Mouse (Mus musculus): ENCODE measurements at regions not wholly inside any gene's neighbourhood (a gene's known extent, or its start where the extent isn't known, plus 50 kb on each side); places are given as distances from the start of the nearest gene placed in this dataset.

DNA sequence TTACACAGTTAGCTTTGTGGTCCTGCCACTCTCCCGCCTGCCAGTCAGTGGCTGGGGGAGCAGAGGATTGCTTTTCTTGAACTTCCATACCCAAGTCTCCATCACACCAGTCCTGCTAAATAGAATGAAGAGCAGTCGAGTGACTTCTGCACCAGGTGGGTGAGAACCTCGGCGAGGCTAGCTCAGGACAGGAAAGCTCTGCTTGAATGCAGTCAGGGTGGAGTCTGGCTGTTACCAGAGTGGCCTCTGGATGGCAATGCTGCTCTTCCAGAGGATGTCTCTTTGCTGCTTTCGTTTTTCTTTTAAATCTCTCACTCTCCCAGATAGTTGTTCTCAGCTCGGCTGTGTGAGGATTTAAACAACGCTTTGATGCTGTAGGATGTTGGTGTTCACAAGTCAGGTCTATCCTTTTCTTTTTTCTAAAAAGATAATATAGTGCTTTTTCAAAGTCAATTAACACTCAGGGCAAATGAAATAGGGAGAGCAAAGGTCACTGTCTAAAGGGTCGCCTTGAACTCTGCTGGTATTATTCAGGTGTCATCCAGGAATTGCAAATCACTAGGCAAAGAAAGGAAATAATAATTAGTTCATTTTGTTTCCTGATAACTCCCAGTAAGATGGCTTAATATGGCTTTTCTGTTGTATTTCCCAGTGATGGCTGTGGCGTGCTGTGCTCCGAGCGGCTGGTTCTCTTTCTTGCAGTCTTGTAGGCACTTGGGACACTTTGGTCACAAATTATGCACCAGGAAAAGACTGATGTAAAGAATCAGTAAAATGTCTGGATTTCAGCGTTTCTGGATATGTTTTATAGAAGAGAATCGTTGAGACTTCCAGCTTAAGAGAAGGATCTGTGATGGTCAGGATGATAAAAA is 368.8 kb downstream of the D3Ertd751e start:
- DNase-seq (ENCODE audit: low spot score): no peak

GRCm38 (mm10) chr3:42129821-42130560 is 387.6 kb downstream of the D3Ertd751e start:
- DNase-seq (ENCODE audit: low spot score): no peak

- no peak for DNase-seq (ENCODE audit: low spot score)
Measured at GRCm38 (mm10) chr3:42132322-42132721, 389.9 kb downstream of the D3Ertd751e start.

DNA sequence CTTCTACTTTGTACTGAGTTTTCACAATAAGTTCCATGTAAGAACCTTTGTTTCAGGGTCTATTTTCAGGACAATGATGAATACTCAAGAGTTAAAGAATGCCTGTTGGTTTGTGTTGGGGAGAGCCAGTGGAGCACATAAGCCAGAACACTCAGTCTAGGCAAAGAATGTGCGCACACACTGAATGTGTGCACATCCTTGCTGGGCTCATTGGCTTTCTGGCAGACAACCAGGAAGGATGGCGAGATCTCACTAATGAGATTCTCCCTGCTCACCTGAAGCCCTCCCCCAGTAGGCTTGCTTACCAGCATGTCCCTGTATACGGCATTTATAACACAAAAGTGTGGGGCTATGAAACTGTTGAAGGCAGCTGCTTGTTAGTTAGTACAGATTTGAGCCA is 411.0 kb downstream of the D3Ertd751e start:
- no peak for DNase-seq (ENCODE audit: low spot score)

DNA sequence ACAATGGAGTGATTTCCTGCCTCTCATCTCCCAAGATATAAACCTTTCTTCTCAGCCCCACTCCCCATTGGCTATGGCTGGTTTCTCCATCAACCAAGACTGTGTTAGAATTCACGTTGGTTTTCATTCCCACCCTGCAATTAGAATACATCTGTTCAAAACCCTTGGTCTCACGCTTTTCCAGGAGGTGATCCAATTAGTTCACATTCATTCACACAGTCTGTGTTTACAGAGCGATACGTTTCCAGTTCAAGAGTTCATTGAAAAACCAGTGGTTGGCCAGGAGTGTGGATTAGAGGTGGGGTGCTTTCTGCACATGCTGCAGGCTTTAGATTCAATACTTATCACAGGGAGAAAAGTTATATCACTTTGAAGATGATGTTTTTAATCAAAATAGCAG is 412.5 kb downstream of the D3Ertd751e start:
- DNase-seq (ENCODE audit: low spot score): no peak

DNA sequence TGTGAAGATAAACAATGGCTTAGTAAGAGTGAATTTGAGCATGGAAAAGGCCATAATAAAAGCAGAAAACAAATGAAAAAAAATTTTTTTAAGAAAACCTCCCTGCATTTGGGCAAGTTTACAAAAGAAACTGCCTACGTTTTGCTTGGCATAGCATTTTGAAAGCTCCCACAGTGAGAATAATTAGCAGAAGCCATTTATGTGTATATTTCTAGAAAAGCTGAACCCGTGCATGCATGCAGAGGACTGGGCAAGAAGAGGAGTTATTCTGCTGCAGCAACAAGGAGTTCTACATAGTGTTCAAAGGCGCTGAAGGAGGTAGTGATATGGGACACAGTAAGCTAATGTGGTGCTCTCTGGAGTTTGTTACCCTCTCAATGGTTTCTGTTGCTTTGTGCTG is 421.3 kb downstream of the D3Ertd751e start:
- no peak for DNase-seq (ENCODE audit: low spot score)

- no peak for DNase-seq (ENCODE audit: low spot score)
Measured at GRCm38 (mm10) chr3:42199206-42199605, 456.8 kb downstream of the D3Ertd751e start.

GRCm38 (mm10) chr3:42201373-42201772 is 459.0 kb downstream of the D3Ertd751e start:
- DNase-seq (ENCODE audit: low spot score): no peak

DNA sequence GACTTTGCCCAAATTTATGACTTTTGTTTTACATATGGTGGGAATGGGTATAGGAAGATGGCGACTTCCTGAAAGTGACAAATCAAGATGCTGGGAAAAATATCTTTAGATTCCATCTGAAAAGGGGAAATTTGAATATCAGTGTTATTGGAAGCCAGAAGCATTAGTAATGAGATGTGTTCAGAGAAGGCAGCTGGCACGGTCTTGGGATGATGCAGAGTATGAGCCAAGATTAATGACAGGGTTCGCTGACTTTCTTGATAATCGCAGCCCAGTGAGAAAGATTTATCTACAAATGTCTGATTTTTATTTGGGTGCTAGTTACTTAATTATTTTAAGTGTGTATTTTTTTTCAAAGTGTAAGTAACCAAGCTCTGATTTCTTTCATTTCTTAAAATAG is 463.2 kb downstream of the D3Ertd751e start:
- DNase-seq (ENCODE audit: low spot score): no peak

- DNase-seq (ENCODE audit: low spot score): no peak
Measured at GRCm38 (mm10) chr3:42211420-42211819, 469.0 kb downstream of the D3Ertd751e start.

GRCm38 (mm10) chr3:42212456-42212855 is 470.0 kb downstream of the D3Ertd751e start:
- DNase-seq (ENCODE audit: low spot score): no peak

- DNase-seq (ENCODE audit: low spot score): no peak
Measured at GRCm38 (mm10) chr3:42213163-42213562, 470.8 kb downstream of the D3Ertd751e start.

DNA sequence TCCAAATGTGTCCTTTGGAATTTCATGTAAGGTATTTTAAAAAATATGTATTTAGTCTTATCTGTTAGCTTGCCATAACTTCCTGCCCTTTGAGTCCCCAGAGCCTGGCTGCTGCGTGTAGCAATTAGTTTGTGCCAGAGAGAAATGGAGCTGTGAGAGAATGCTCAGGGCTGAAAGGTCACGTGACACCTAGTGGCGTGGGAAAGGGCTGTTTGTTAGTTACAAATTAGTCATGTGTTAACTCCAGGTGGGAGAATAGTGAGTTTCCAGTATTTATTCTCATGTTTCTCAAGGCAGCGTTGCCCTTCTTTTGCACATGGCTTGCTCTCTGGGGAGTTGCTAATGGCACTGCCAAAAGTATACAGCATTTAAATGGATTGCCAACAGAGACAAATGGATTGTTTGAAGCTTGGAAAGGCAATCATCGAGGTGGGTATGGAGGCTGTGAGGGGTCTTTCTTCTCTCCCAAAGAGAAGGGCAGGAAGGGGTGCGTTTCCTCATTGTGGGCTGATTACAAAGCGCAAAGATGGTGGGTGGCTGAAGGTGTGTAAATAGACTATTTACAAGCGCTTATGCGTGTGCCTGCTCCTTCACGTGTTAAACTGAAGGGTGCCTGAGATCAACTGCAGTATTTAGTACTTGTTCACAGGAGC is 472.3 kb downstream of the D3Ertd751e start:
- no peak for DNase-seq (ENCODE audit: low spot score)

DNA sequence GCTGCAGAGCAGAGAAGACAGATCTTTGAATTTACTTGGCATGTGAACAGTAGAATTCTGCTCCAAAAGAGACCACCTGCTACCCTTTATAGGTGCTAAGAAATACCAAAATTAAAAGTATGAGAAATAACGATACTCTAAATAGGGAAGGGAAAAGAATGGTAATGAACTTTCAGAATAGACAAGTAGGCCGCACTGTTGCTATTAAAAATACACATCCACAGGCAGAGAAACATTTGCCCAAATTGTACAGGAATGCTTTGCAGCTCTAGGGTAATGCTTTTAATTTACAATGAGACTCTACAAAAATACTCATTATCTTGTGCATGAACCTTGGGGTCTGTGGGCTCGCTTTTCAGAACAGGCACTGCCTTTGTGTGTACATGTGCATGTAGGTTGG is 476.3 kb downstream of the D3Ertd751e start:
- no peak for DNase-seq (ENCODE audit: low spot score)

GRCm38 (mm10) chr3:42227679-42228398 is 485.4 kb downstream of the D3Ertd751e start:
- DNase-seq (ENCODE audit: low spot score): no peak

GRCm38 (mm10) chr3:42228399-42228755 is 486.0 kb downstream of the D3Ertd751e start:
- no peak for DNase-seq (ENCODE audit: low spot score)

- no peak for DNase-seq (ENCODE audit: low spot score)
Measured at GRCm38 (mm10) chr3:42232268-42232667, 489.9 kb downstream of the D3Ertd751e start.

GRCm38 (mm10) chr3:42233756-42234155 is 491.3 kb downstream of the D3Ertd751e start:
- no peak for DNase-seq (ENCODE audit: low spot score)

GRCm38 (mm10) chr3:42235515-42235914 is 493.1 kb downstream of the D3Ertd751e start:
- DNase-seq (ENCODE audit: low spot score): no peak

Data from thymus, postnatal 0 days (tissue).